Mouse (Mus musculus): ENCODE results near the gene Glb1l.

- TF ChIP-seq CTCF (IDR thresholded peaks at IDR 0.05; ENCODE audit: insufficient read depth, low read length) (no peak), POLR2A (IDR thresholded peaks at IDR 0.05; ENCODE audit: borderline replicate concordance, extremely low read depth, low read depth, low read length) (no peak)
These were observed 50.4 kb downstream of the Glb1l start for GRCm38 (mm10) chr1:75160256-75160617.

All from lung, adult 2 months (tissue).